Mouse (Mus musculus) liver, embryonic 12.5 days (tissue): ENCODE data around the gene Hlcs. TPM values are rescaled to one million over a fixed set of nuclear protein-coding genes. Genes with fewer than 3 reads are reported as not detected.
A peak's percentile ranks its signal among the peaks of the same experiment; 100 is the strongest.

ENCODE experiments used
- ATAC-seq: fragments of 200-750 bp; cut with Nextera tagmentation; 2 replicates; pipeline ENCODE4 v1.8.0; 2017; ENCODE audit warnings: moderate number of reproducible peaks, mild to moderate bottlenecking, moderate library complexity
- H3K27ac ChIP-seq: fragments of 300-500 bp; sonication (generic); 2 replicates; pipeline ENCODE4 v1.5.1; 2016; ENCODE audit warnings: mild to moderate bottlenecking
- H3K27me3 ChIP-seq: fragments of 300-500 bp; sonication (generic); replicated peaks from 2 replicates; pipeline ENCODE4 v1.6.1; 2016; ENCODE audit warnings: mild to moderate bottlenecking, moderate library complexity
- H3K36me3 ChIP-seq: fragments of 300-500 bp; sonication (generic); 2 replicates; pipeline ENCODE4 v1.6.1; 2016; ENCODE audit warnings: mild to moderate bottlenecking, moderate library complexity
- H3K4me1 ChIP-seq: fragments of 300-500 bp; sonication (generic); 2 replicates; pipeline ENCODE4 v1.6.1; 2016
- H3K4me2 ChIP-seq: fragments of 300-500 bp; sonication (generic); 2 replicates; pipeline ENCODE4 v1.6.1; 2016; ENCODE audit warnings: mild to moderate bottlenecking, moderate library complexity
- H3K4me3 ChIP-seq: fragments of 300-500 bp; sonication (generic); 2 replicates; pipeline ENCODE4 v1.5.1; 2016; ENCODE audit warnings: mild to moderate bottlenecking, moderate library complexity
- H3K9ac ChIP-seq: fragments of 300-500 bp; sonication (generic); 2 replicates; pipeline ENCODE4 v1.6.1; 2016; ENCODE audit warnings: mild to moderate bottlenecking, moderate library complexity
- H3K9me3 ChIP-seq: fragments of 300-500 bp; sonication (generic); replicated peaks from 2 replicates; pipeline ENCODE4 v1.6.1; 2016; ENCODE audit warnings: mild to moderate bottlenecking, moderate library complexity
- WGBS: fragments of 180-500 bp; shearing (Covaris S2); methylation state at CpG from one replicate; pipeline ENCODE4 v1.1.7; 2016; ENCODE audit not compliant: insufficient replicate concordance; 5-methylcytosine and 5-hydroxymethylcytosine counted together
- polyA plus RNA-seq: library from polyadenylated mRNA; unstranded; fragments of >200 nt; fragmentation: Nextera tagmentation; extraction: Ambion mirVana; gene quantifications from 2 replicates; pipeline ENCODE4 v1.2.1, GENCODE M21; 2016

The Hlcs gene
- polyA plus RNA-seq, 1 experiment from 2014 or later, result 4.9 TPM

- no peaks in the 10 kb centered on the region for H3K9me3 ChIP-seq
- H3K9ac ChIP-seq, result no peak overlapping the region
- no peaks in the 10 kb centered on the region for H3K36me3 ChIP-seq
- no peaks in the 10 kb centered on the region for H3K4me1 ChIP-seq
- no peak overlapping the region for H3K4me2 ChIP-seq
- ATAC-seq, result no peak
- 82% methylated on average over 15 of the region's 15 CpGs for WGBS
- no peaks in the 10 kb centered on the region for H3K27me3 ChIP-seq
- H3K27ac ChIP-seq, result no peak overlapping the region
- H3K4me3 ChIP-seq, result no peak overlapping the region
Observed at GRCm38 (mm10) chr16:94250640-94251349, 62.6 kb downstream of the Hlcs start.

GRCm38 (mm10) chr16:94250136-94250535, 63.2 kb downstream of the Hlcs start:
- H3K36me3 ChIP-seq, result no peaks in the 10 kb centered on the region
- no peak overlapping the region for H3K4me2 ChIP-seq
- WGBS, result 79% methylated on average over 12 of the region's 12 CpGs
- H3K9ac ChIP-seq, result no peak overlapping the region
- no peak for ATAC-seq
- H3K27ac ChIP-seq, result no peak overlapping the region
- no peak overlapping the region for H3K4me3 ChIP-seq
- no peaks in the 10 kb centered on the region for H3K9me3 ChIP-seq
- H3K4me1 ChIP-seq, result no peaks in the 10 kb centered on the region
- no peaks in the 10 kb centered on the region for H3K27me3 ChIP-seq

GRCm38 (mm10) chr16:94249666-94250065, 63.7 kb downstream of the Hlcs start:
- H3K9ac ChIP-seq, result no peak overlapping the region
- no peaks in the 10 kb centered on the region for H3K36me3 ChIP-seq
- H3K4me3 ChIP-seq, result no peak overlapping the region
- no peaks in the 10 kb centered on the region for H3K9me3 ChIP-seq
- H3K27ac ChIP-seq, result no peak overlapping the region
- H3K27me3 ChIP-seq, result no peaks in the 10 kb centered on the region
- no peak for ATAC-seq
- H3K4me2 ChIP-seq, result no peak overlapping the region
- 84% methylated on average over 10 of the region's 10 CpGs for WGBS
- 0 out of 2 replicates have a peak, but pooled peaks cover under 1% of the 10 kb centered on the region for H3K4me1 ChIP-seq

GRCm38 (mm10) chr16:94248721-94249120, 64.7 kb downstream of the Hlcs start:
- no peak overlapping the region for H3K4me3 ChIP-seq
- 0 out of 2 replicates have a peak, but pooled peaks cover 5% of the 10 kb centered on the region for H3K4me1 ChIP-seq
- H3K4me2 ChIP-seq, result no peak overlapping the region
- WGBS, result 82% methylated on average over 15 of the region's 15 CpGs
- no peak for ATAC-seq
- no peak overlapping the region for H3K27ac ChIP-seq
- no peak overlapping the region for H3K9ac ChIP-seq
- H3K36me3 ChIP-seq, result no peaks in the 10 kb centered on the region
- no peaks in the 10 kb centered on the region for H3K9me3 ChIP-seq
- H3K27me3 ChIP-seq, result no peaks in the 10 kb centered on the region

- no peaks in the 10 kb centered on the region for H3K36me3 ChIP-seq
- H3K27me3 ChIP-seq, result no peaks in the 10 kb centered on the region
- 0 out of 2 replicates have a peak, but pooled peaks cover 5% of the 10 kb centered on the region for H3K4me1 ChIP-seq
- no peak overlapping the region for H3K27ac ChIP-seq
- H3K9me3 ChIP-seq, result no peaks in the 10 kb centered on the region
- WGBS, result 73% methylated on average over 8 of the region's 8 CpGs
- H3K9ac ChIP-seq, result no peak overlapping the region
- H3K4me2 ChIP-seq, result no peak overlapping the region
- no peak for ATAC-seq
- H3K4me3 ChIP-seq, result no peak overlapping the region
Observed at GRCm38 (mm10) chr16:94246976-94247375, 66.4 kb downstream of the Hlcs start.

GRCm38 (mm10) chr16:94246058-94246784, 67.2 kb downstream of the Hlcs start:
- no peak overlapping the region for H3K9ac ChIP-seq
- H3K4me2 ChIP-seq, result no peak overlapping the region
- H3K9me3 ChIP-seq, result no peaks in the 10 kb centered on the region
- H3K4me1 ChIP-seq, result 0 out of 2 replicates have a peak, but pooled peaks cover 5% of the 10 kb centered on the region
- H3K27me3 ChIP-seq, result no peaks in the 10 kb centered on the region
- H3K27ac ChIP-seq, result no peak overlapping the region
- H3K4me3 ChIP-seq, result no peak overlapping the region
- 62% methylated on average over 17 of the region's 17 CpGs for WGBS
- H3K36me3 ChIP-seq, result no peaks in the 10 kb centered on the region
- ATAC-seq, result 0 out of 2 replicates have a peak, but pooled peaks have one; percentile 24

GRCm38 (mm10) chr16:94241126-94241525, 72.2 kb downstream of the Hlcs start:
- Histone ChIP-seq H3K9me3 (no peaks in the 10 kb centered on the region), H3K4me2 (no peak overlapping the region), H3K4me1 (peaks cover 14% of the 10 kb centered on the region), H3K36me3 (no peaks in the 10 kb centered on the region), H3K4me3 (no peak overlapping the region), H3K27ac (no peak overlapping the region), H3K27me3 (no peaks in the 10 kb centered on the region), H3K9ac (no peak overlapping the region)
- WGBS, result 58% methylated on average over 10 of the region's 10 CpGs
- no peak for ATAC-seq

- WGBS, result 27% methylated on average over 2 of the region's 2 CpGs
- Histone ChIP-seq H3K27me3 (no peaks in the 10 kb centered on the region), H3K9ac (no peak overlapping the region), H3K36me3 (no peaks in the 10 kb centered on the region), H3K27ac (no peak overlapping the region), H3K9me3 (no peaks in the 10 kb centered on the region), H3K4me1 (peaks cover 23% of the 10 kb centered on the region), H3K4me3 (no peak overlapping the region), H3K4me2 (no peak overlapping the region)
- no peak for ATAC-seq
Observed at GRCm38 (mm10) chr16:94240190-94240589, 73.2 kb downstream of the Hlcs start.

- Histone ChIP-seq H3K27ac (no peak overlapping the region), H3K36me3 (no peaks in the 10 kb centered on the region), H3K9me3 (no peaks in the 10 kb centered on the region), H3K9ac (no peak overlapping the region), H3K4me1 (peaks cover 24% of the 10 kb centered on the region), H3K4me3 (no peak overlapping the region), H3K27me3 (no peaks in the 10 kb centered on the region), H3K4me2 (no peak overlapping the region)
- WGBS, result 57% methylated on average over 6 of the region's 6 CpGs
- no peak for ATAC-seq
Observed at GRCm38 (mm10) chr16:94239567-94239966, 73.8 kb downstream of the Hlcs start.

- Histone ChIP-seq H3K9me3 (no peaks in the 10 kb centered on the region), H3K27me3 (no peaks in the 10 kb centered on the region), H3K27ac (no peak overlapping the region), H3K36me3 (no peaks in the 10 kb centered on the region), H3K4me1 (peaks cover 26% of the 10 kb centered on the region), H3K4me2 (no peak overlapping the region), H3K9ac (no peak overlapping the region), H3K4me3 (no peak overlapping the region)
- no peak for ATAC-seq
- 85% methylated on average over 7 of the region's 7 CpGs for WGBS
Observed at GRCm38 (mm10) chr16:94239146-94239545, 74.2 kb downstream of the Hlcs start.

- Histone ChIP-seq H3K27me3 (no peaks in the 10 kb centered on the region), H3K27ac (no peak overlapping the region), H3K9me3 (no peaks in the 10 kb centered on the region), H3K9ac (no peak overlapping the region), H3K36me3 (no peaks in the 10 kb centered on the region), H3K4me2 (no peak overlapping the region), H3K4me3 (no peak overlapping the region), H3K4me1 (peaks cover 28% of the 10 kb centered on the region)
- ATAC-seq, result no peak
- 74% methylated on average over 6 of the region's 6 CpGs for WGBS
Observed at GRCm38 (mm10) chr16:94237130-94237484, 76.3 kb downstream of the Hlcs start.

- H3K36me3 ChIP-seq, result no peaks in the 10 kb centered on the region
- ATAC-seq, result no peak
- WGBS, result 74% methylated on average over 16 of the region's 16 CpGs
Observed at GRCm38 (mm10) chr16:94236226-94237129, 76.9 kb downstream of the Hlcs start.

More at GRCm38 (mm10) chr16:94236226-94237129, 76.9 kb downstream of the Hlcs start:
- Histone ChIP-seq H3K4me1 (peaks cover 28% of the 10 kb centered on the region), H3K4me3 (no peak overlapping the region), H3K27ac (peak overlapping the region; percentile 49), H3K9ac (no peak overlapping the region), H3K9me3 (no peaks in the 10 kb centered on the region), H3K27me3 (no peaks in the 10 kb centered on the region), H3K4me2 (no peak overlapping the region)
